Mouse (Mus musculus): ENCODE results near the gene Igf1r. TPM values are rescaled to one million over a fixed set of nuclear protein-coding genes. Genes with fewer than 3 reads are reported as not detected.

Igf1r gene
- polyA plus RNA-seq, 1 experiment from 2014 or later: 17.2 TPM

- no peak overlapping the region for H3K9ac ChIP-seq (ENCODE audit: low read length)
- 85% methylated on average over 6 of the region's 6 CpGs for WGBS
These were observed 236.6 kb downstream of the Igf1r start for GRCm38 (mm10) chr7:68189211-68189610.

GRCm38 (mm10) chr7:68189691-68190456 lies 237.2 kb downstream of the Igf1r start:
- WGBS: 95% methylated on average over 13 of the region's 13 CpGs
- Histone ChIP-seq H3K9me3 (ENCODE audit: control insufficient read depth, low read length) (no peaks in the 10 kb centered on the region), H3K27ac (ENCODE audit: low read depth, low read length) (no peak overlapping the region), H3K27me3 (ENCODE audit: control insufficient read depth, insufficient read depth, low read length) (no peaks in the 10 kb centered on the region), H3K4me1 (ENCODE audit: control insufficient read depth, insufficient read depth, low read length) (no peaks in the 10 kb centered on the region), H3K4me3 (ENCODE audit: low read depth, low read length) (no peak overlapping the region), H3K9ac (ENCODE audit: low read length) (no peak overlapping the region), H3K4me2 (ENCODE audit: low read depth) (no peak overlapping the region), H3K36me3 (ENCODE audit: control insufficient read depth, insufficient read depth, low read length) (peaks cover 29% of the 10 kb centered on the region)
- DNase-seq (ENCODE audit: low spot score) (no peak), ATAC-seq (ENCODE audit: insufficient read depth, low FRiP score, low TSS enrichment) (no peak)

More at GRCm38 (mm10) chr7:68189211-68189610, 236.6 kb downstream of the Igf1r start:
- no peak for DNase-seq (ENCODE audit: low spot score)
- H3K36me3 ChIP-seq (ENCODE audit: control insufficient read depth, insufficient read depth, low read length): peaks cover 30% of the 10 kb centered on the region
- H3K27ac ChIP-seq (ENCODE audit: low read depth, low read length): no peak overlapping the region
- no peaks in the 10 kb centered on the region for H3K9me3 ChIP-seq (ENCODE audit: control insufficient read depth, low read length)
- H3K4me3 ChIP-seq (ENCODE audit: low read depth, low read length): no peak overlapping the region
- no peak overlapping the region for H3K4me2 ChIP-seq (ENCODE audit: low read depth)
- H3K27me3 ChIP-seq (ENCODE audit: control insufficient read depth, insufficient read depth, low read length): no peaks in the 10 kb centered on the region
- ATAC-seq (ENCODE audit: insufficient read depth, low FRiP score, low TSS enrichment): no peak
- no peaks in the 10 kb centered on the region for H3K4me1 ChIP-seq (ENCODE audit: control insufficient read depth, insufficient read depth, low read length)

GRCm38 (mm10) chr7:68193958-68194695 lies 241.5 kb downstream of the Igf1r start:
- Histone ChIP-seq H3K4me3 (ENCODE audit: low read depth, low read length) (no peak overlapping the region), H3K4me2 (ENCODE audit: low read depth) (no peak overlapping the region), H3K9ac (ENCODE audit: low read length) (no peak overlapping the region), H3K27ac (ENCODE audit: low read depth, low read length) (no peak overlapping the region), H3K4me1 (ENCODE audit: control insufficient read depth, insufficient read depth, low read length) (no peaks in the 10 kb centered on the region), H3K36me3 (ENCODE audit: control insufficient read depth, insufficient read depth, low read length) (peaks cover 30% of the 10 kb centered on the region), H3K27me3 (ENCODE audit: control insufficient read depth, insufficient read depth, low read length) (no peaks in the 10 kb centered on the region), H3K9me3 (ENCODE audit: control insufficient read depth, low read length) (no peaks in the 10 kb centered on the region)
- no peak for ATAC-seq (ENCODE audit: insufficient read depth, low FRiP score, low TSS enrichment)
- WGBS: 85% methylated on average over 15 of the region's 15 CpGs
- no peak for DNase-seq (ENCODE audit: low spot score)

GRCm38 (mm10) chr7:68199609-68200008 lies 247.0 kb downstream of the Igf1r start:
- Histone ChIP-seq H3K27me3 (ENCODE audit: control insufficient read depth, insufficient read depth, low read length) (no peaks in the 10 kb centered on the region), H3K4me2 (ENCODE audit: low read depth) (no peak overlapping the region), H3K27ac (ENCODE audit: low read depth, low read length) (no peak overlapping the region), H3K4me1 (ENCODE audit: control insufficient read depth, insufficient read depth, low read length) (no peaks in the 10 kb centered on the region), H3K4me3 (ENCODE audit: low read depth, low read length) (no peak overlapping the region), H3K36me3 (ENCODE audit: control insufficient read depth, insufficient read depth, low read length) (peaks cover 2% of the 10 kb centered on the region; the same call in 1 of the 2 replicates), H3K9me3 (ENCODE audit: control insufficient read depth, low read length) (no peaks in the 10 kb centered on the region), H3K9ac (ENCODE audit: low read length) (no peak overlapping the region)
- ATAC-seq (ENCODE audit: insufficient read depth, low FRiP score, low TSS enrichment) (no peak), DNase-seq (ENCODE audit: low spot score) (no peak)
- 93% methylated on average over 7 of the region's 7 CpGs for WGBS

- no peaks in the 10 kb centered on the region for H3K27me3 ChIP-seq (ENCODE audit: control insufficient read depth, insufficient read depth, low read length)
- DNase-seq (ENCODE audit: low spot score): no peak
- no peak for ATAC-seq (ENCODE audit: insufficient read depth, low FRiP score, low TSS enrichment)
- 91% methylated on average over 8 of the region's 8 CpGs for WGBS
- peaks cover 2% of the 10 kb centered on the region; the same call in 1 of the 2 replicates for H3K36me3 ChIP-seq (ENCODE audit: control insufficient read depth, insufficient read depth, low read length)
- no peaks in the 10 kb centered on the region for H3K9me3 ChIP-seq (ENCODE audit: control insufficient read depth, low read length)
- no peak overlapping the region for H3K9ac ChIP-seq (ENCODE audit: low read length)
- H3K4me1 ChIP-seq (ENCODE audit: control insufficient read depth, insufficient read depth, low read length): no peaks in the 10 kb centered on the region
- no peak overlapping the region for H3K4me3 ChIP-seq (ENCODE audit: low read depth, low read length)
- no peak overlapping the region for H3K27ac ChIP-seq (ENCODE audit: low read depth, low read length)
- H3K4me2 ChIP-seq (ENCODE audit: low read depth): no peak overlapping the region
These were observed 253.3 kb downstream of the Igf1r start for GRCm38 (mm10) chr7:68205776-68206427.

- peaks cover 9% of the 10 kb centered on the region for H3K36me3 ChIP-seq (ENCODE audit: control insufficient read depth, insufficient read depth, low read length)
- WGBS: 90% methylated on average over 6 of the region's 6 CpGs
These were observed 256.4 kb downstream of the Igf1r start for GRCm38 (mm10) chr7:68209039-68209438.

GRCm38 (mm10) chr7:68210417-68210816 lies 257.8 kb downstream of the Igf1r start:
- no peaks in the 10 kb centered on the region for H3K9me3 ChIP-seq (ENCODE audit: control insufficient read depth, low read length)
- no peaks in the 10 kb centered on the region for H3K27me3 ChIP-seq (ENCODE audit: control insufficient read depth, insufficient read depth, low read length)
- H3K36me3 ChIP-seq (ENCODE audit: control insufficient read depth, insufficient read depth, low read length): peaks cover 9% of the 10 kb centered on the region
- no peak overlapping the region for H3K4me2 ChIP-seq (ENCODE audit: low read depth)
- H3K4me1 ChIP-seq (ENCODE audit: control insufficient read depth, insufficient read depth, low read length): no peaks in the 10 kb centered on the region
- WGBS: 83% methylated on average over 4 of the region's 4 CpGs
- H3K4me3 ChIP-seq (ENCODE audit: low read depth, low read length): no peak overlapping the region
- no peak for DNase-seq (ENCODE audit: low spot score)
- no peak for ATAC-seq (ENCODE audit: insufficient read depth, low FRiP score, low TSS enrichment)
- no peak overlapping the region for H3K27ac ChIP-seq (ENCODE audit: low read depth, low read length)
- H3K9ac ChIP-seq (ENCODE audit: low read length): no peak overlapping the region

More at GRCm38 (mm10) chr7:68209039-68209438, 256.4 kb downstream of the Igf1r start:
- no peak overlapping the region for H3K27ac ChIP-seq (ENCODE audit: low read depth, low read length)
- H3K4me2 ChIP-seq (ENCODE audit: low read depth): no peak overlapping the region
- H3K27me3 ChIP-seq (ENCODE audit: control insufficient read depth, insufficient read depth, low read length): no peaks in the 10 kb centered on the region
- DNase-seq (ENCODE audit: low spot score) (no peak), ATAC-seq (ENCODE audit: insufficient read depth, low FRiP score, low TSS enrichment) (no peak)
- H3K9me3 ChIP-seq (ENCODE audit: control insufficient read depth, low read length): no peaks in the 10 kb centered on the region
- no peak overlapping the region for H3K4me3 ChIP-seq (ENCODE audit: low read depth, low read length)
- no peaks in the 10 kb centered on the region for H3K4me1 ChIP-seq (ENCODE audit: control insufficient read depth, insufficient read depth, low read length)
- no peak overlapping the region for H3K9ac ChIP-seq (ENCODE audit: low read length)

- WGBS: 87% methylated on average over 7 of the region's 7 CpGs
- H3K9me3 ChIP-seq (ENCODE audit: control insufficient read depth, low read length): no peaks in the 10 kb centered on the region
- H3K27ac ChIP-seq (ENCODE audit: low read depth, low read length): no peak overlapping the region
- peaks cover 16% of the 10 kb centered on the region for H3K36me3 ChIP-seq (ENCODE audit: control insufficient read depth, insufficient read depth, low read length)
- H3K4me1 ChIP-seq (ENCODE audit: control insufficient read depth, insufficient read depth, low read length): no peaks in the 10 kb centered on the region
- no peak overlapping the region for H3K4me2 ChIP-seq (ENCODE audit: low read depth)
- DNase-seq (ENCODE audit: low spot score): no peak
- H3K9ac ChIP-seq (ENCODE audit: low read length): no peak overlapping the region
- no peak for ATAC-seq (ENCODE audit: insufficient read depth, low FRiP score, low TSS enrichment)
- no peaks in the 10 kb centered on the region for H3K27me3 ChIP-seq (ENCODE audit: control insufficient read depth, insufficient read depth, low read length)
- H3K4me3 ChIP-seq (ENCODE audit: low read depth, low read length): no peak overlapping the region
These were observed 259.3 kb downstream of the Igf1r start for GRCm38 (mm10) chr7:68211883-68212282.
